Mouse (Mus musculus) G1E (cell line): ENCODE measurements at regions not wholly inside any gene's neighbourhood (a gene's known extent, or its start where the extent isn't known, plus 50 kb on each side); places are given as distances from the start of the nearest gene placed in this dataset.

Experiments used
- ATAC-seq: 2 replicates; pipeline ENCODE4 v1.8.0; 2016; ENCODE audit warnings: mild to moderate bottlenecking; ENCODE audit not compliant: insufficient number of reproducible peaks, poor library complexity, low FRiP score, severe bottlenecking; ENCODE audit errors: extremely low read depth
- DNase-seq: peaks from one replicate; pipeline ENCODE4 v3.0.0; 2012; ENCODE audit warnings: low spot score
- H3K27me3 ChIP-seq: 2 replicates; pipeline ENCODE4 v1.6.1; 2012; ENCODE audit warnings: mild to moderate bottlenecking, low read length, inconsistent platforms; ENCODE audit not compliant: insufficient read depth
- H3K36me3 ChIP-seq: replicated peaks from 2 replicates; pipeline ENCODE3; 2012; ENCODE audit warnings: mild to moderate bottlenecking, inconsistent platforms
- H3K4me1 ChIP-seq: 2 replicates; pipeline ENCODE4 v1.6.1; 2012; ENCODE audit warnings: low read depth, low read length, inconsistent platforms, mixed read lengths; ENCODE audit not compliant: insufficient read depth
- H3K4me3 ChIP-seq: 2 replicates; pipeline ENCODE4 v1.5.1; 2012; ENCODE audit warnings: low read depth, mild to moderate bottlenecking, inconsistent platforms, low read length, moderate library complexity, mixed read lengths
- H3K9me3 ChIP-seq: replicated peaks from 2 replicates; pipeline ENCODE4 v1.6.1; 2012; ENCODE audit warnings: inconsistent platforms
- CTCF ChIP-seq: IDR thresholded peaks from 2 replicates; pipeline ENCODE4 v1.5.1; 2012; ENCODE audit warnings: low read depth, low read length, inconsistent platforms, mixed read lengths
- GATA1 ChIP-seq: IDR thresholded peaks from 2 replicates; pipeline ENCODE4 v1.6.1; 2012; ENCODE audit warnings: borderline replicate concordance, low read length, inconsistent platforms, mixed read lengths
- GATA2 ChIP-seq: IDR thresholded peaks from 2 replicates; pipeline ENCODE4 v1.6.1; 2012; ENCODE audit warnings: low read depth, low read length, inconsistent platforms, borderline replicate concordance
- POLR2AphosphoS5 ChIP-seq: IDR thresholded peaks from 2 replicates; pipeline ENCODE4 v1.6.1; 2012; ENCODE audit warnings: low read depth, low read length, inconsistent platforms; ENCODE audit not compliant: insufficient replicate concordance
- TAL1 ChIP-seq: conservative IDR thresholded peaks from 2 replicates; pipeline ENCODE4 v1.6.1; 2012; ENCODE audit warnings: low read depth, low read length, inconsistent platforms, mixed read lengths

GRCm38 (mm10) chr8:10734746-10735145, 273.5 kb downstream of the Irs2 start:
- no peak for TF ChIP-seq GATA2
- no peak for TF ChIP-seq GATA1
- TF ChIP-seq CTCF, result no peak
- no peak for TF ChIP-seq TAL1
- no peak for TF ChIP-seq POLR2AphosphoS5
- ATAC-seq, result no peak
- Histone ChIP-seq H3K27me3 (peaks cover 40% of the 10 kb centered on the region), H3K36me3 (no peaks in the 10 kb centered on the region), H3K9me3 (no peaks in the 10 kb centered on the region), H3K4me1 (0 out of 2 replicates have a peak, but pooled peaks cover 2% of the 10 kb centered on the region), H3K4me3 (no peak overlapping the region)
- no peak for DNase-seq

- peaks cover 41% of the 10 kb centered on the region for H3K4me1 ChIP-seq
- DNase-seq (no peak), ATAC-seq (no peak)
- no peaks in the 10 kb centered on the region for H3K36me3 ChIP-seq
- TF ChIP-seq POLR2AphosphoS5 (no peak), CTCF (no peak), GATA1 (no peak), GATA2 (no peak), TAL1 (no peak)
- peaks cover 42% of the 10 kb centered on the region for H3K27me3 ChIP-seq
- H3K4me3 ChIP-seq, result no peak overlapping the region
- no peaks in the 10 kb centered on the region; the same call in 1 of the 2 replicates for H3K9me3 ChIP-seq
Observed at GRCm38 (mm10) chr8:10723332-10723731, 284.9 kb downstream of the Irs2 start.

GRCm38 (mm10) chr8:10722742-10723141, 285.5 kb downstream of the Irs2 start:
- TF ChIP-seq TAL1 (no peak), GATA2 (no peak), POLR2AphosphoS5 (no peak), CTCF (no peak), GATA1 (no peak)
- DNase-seq (no peak), ATAC-seq (no peak)
- H3K4me3 ChIP-seq, result no peak overlapping the region
- H3K36me3 ChIP-seq, result no peaks in the 10 kb centered on the region
- H3K27me3 ChIP-seq, result peaks cover 42% of the 10 kb centered on the region
- H3K4me1 ChIP-seq, result peaks cover 44% of the 10 kb centered on the region
- H3K9me3 ChIP-seq, result no peaks in the 10 kb centered on the region; the same call in 1 of the 2 replicates

GRCm38 (mm10) chr8:10722342-10722741, 285.9 kb downstream of the Irs2 start:
- peaks cover 40% of the 10 kb centered on the region for H3K27me3 ChIP-seq
- H3K9me3 ChIP-seq, result no peaks in the 10 kb centered on the region; the same call in 1 of the 2 replicates
- ATAC-seq (no peak), DNase-seq (no peak)
- peaks cover 44% of the 10 kb centered on the region for H3K4me1 ChIP-seq
- H3K4me3 ChIP-seq, result no peak overlapping the region
- H3K36me3 ChIP-seq, result no peaks in the 10 kb centered on the region
- TF ChIP-seq GATA2, result no peak
- no peak for TF ChIP-seq GATA1
- no peak for TF ChIP-seq POLR2AphosphoS5
- TF ChIP-seq TAL1, result no peak
- no peak for TF ChIP-seq CTCF

GRCm38 (mm10) chr8:10721146-10721862, 287.0 kb downstream of the Irs2 start:
- Histone ChIP-seq H3K36me3 (no peaks in the 10 kb centered on the region), H3K27me3 (peaks cover 41% of the 10 kb centered on the region), H3K9me3 (no peaks in the 10 kb centered on the region; the same call in 1 of the 2 replicates), H3K4me1 (peaks cover 44% of the 10 kb centered on the region), H3K4me3 (no peak overlapping the region)
- no peak for ATAC-seq
- no peak for DNase-seq
- TF ChIP-seq POLR2AphosphoS5 (no peak), GATA2 (no peak), TAL1 (no peak), CTCF (no peak), GATA1 (no peak)

- Histone ChIP-seq H3K4me1 (peaks cover 48% of the 10 kb centered on the region), H3K9me3 (no peaks in the 10 kb centered on the region; the same call in 1 of the 2 replicates), H3K4me3 (no peak overlapping the region), H3K27me3 (peaks cover 42% of the 10 kb centered on the region), H3K36me3 (no peaks in the 10 kb centered on the region)
- DNase-seq (peak; percentile 11), ATAC-seq (no peak; the same call in 1 of the 2 replicates)
- TF ChIP-seq TAL1 (no peak), GATA1 (no peak), CTCF (no peak), POLR2AphosphoS5 (no peak), GATA2 (no peak)
Observed at GRCm38 (mm10) chr8:10720398-10720797, 287.9 kb downstream of the Irs2 start.
